Mouse (Mus musculus) kidney, adult 2 months (tissue): ENCODE measurements at regions not wholly inside any gene's neighbourhood (a gene's known extent, or its start where the extent isn't known, plus 50 kb on each side); places are given as distances from the start of the nearest gene placed in this dataset.
"Not testable (repeated sequence)": the region's sequence is repeated elsewhere in the genome, so short reads cannot be mapped to it uniquely, and the experiment has no call there.

ENCODE experiments used
- CTCF ChIP-seq: fragments of 200-500 bp; conservative IDR thresholded peaks from 2 replicates; pipeline ENCODE4 v1.5.1; 2011; ENCODE audit warnings: low read depth, mild to moderate bottlenecking, control low read depth, low read length, moderate library complexity, mixed read lengths; ENCODE audit not compliant: insufficient read depth, insufficient read length
- POLR2A ChIP-seq: fragments of 200-500 bp; IDR thresholded peaks from one replicate; pipeline ENCODE4 v1.6.1; 2011; ENCODE audit warnings: low read depth, low read length, control low read depth

- not testable (repeated sequence) for TF ChIP-seq CTCF, POLR2A
These were observed 60.8 kb upstream of the Fam78b start for GRCm38 (mm10) chr1:166940146-166941076.
